Mouse (Mus musculus) lung, postnatal 0 days (tissue): ENCODE measurements around the gene Rad51.

Source experiments
- CTCF ChIP-seq: IDR thresholded peaks from 2 replicates; pipeline ENCODE4 v1.5.1; 2016; ENCODE audit warnings: antibody characterized with exemption, mild to moderate bottlenecking
- EP300 ChIP-seq: IDR thresholded peaks from 2 replicates; pipeline ENCODE4 v1.6.1; 2016; ENCODE audit warnings: antibody characterized with exemption, mild to moderate bottlenecking, control low read depth

GRCm38 (mm10) chr2:119155388-119155787 is 42.8 kb downstream of the Rad51 start:
- TF ChIP-seq CTCF (no peak), EP300 (no peak)
